Mouse (Mus musculus): ENCODE results near the gene Sfxn3. TPM values are rescaled to one million over a fixed set of nuclear protein-coding genes. Genes with fewer than 3 reads are reported as not detected.

Gene Sfxn3
- polyA plus RNA-seq, 1 experiment from 2014 or later, result 34.5 TPM

GRCm38 (mm10) chr19:45077742-45078645 is 30.7 kb downstream of the Sfxn3 start:
- Histone ChIP-seq H3K4me2 (replicated peaks; ENCODE audit: low read depth, low read length) (peak overlapping the region; percentile 22; the same call in 1 of the 2 replicates), H3K4me3 (ENCODE audit: low read depth, low read length) (peak overlapping the region; percentile 66), H3K27me3 (ENCODE audit: control insufficient read depth, insufficient read depth, low read length) (peaks cover 50% of the 10 kb centered on the region), H3K4me1 (ENCODE audit: control insufficient read depth, insufficient read depth, low read length) (peaks cover 32% of the 10 kb centered on the region; the same call in 1 of the 2 replicates), H3K27ac (ENCODE audit: low read length) (0 out of 2 replicates have a peak overlapping the region, but pooled peaks have one; percentile 15), H3K9me3 (ENCODE audit: control insufficient read depth, low read depth, low read length) (no peaks in the 10 kb centered on the region), H3K36me3 (ENCODE audit: control insufficient read depth, insufficient read depth, low read length) (no peaks in the 10 kb centered on the region), H3K9ac (replicated peaks; ENCODE audit: low read depth, low read length) (no peak overlapping the region; the same call in 1 of the 2 replicates)
- no peak for ATAC-seq (ENCODE audit: insufficient number of reproducible peaks, insufficient read depth, low FRiP score, low read depth)
- WGBS, result 7% methylated on average over 20 of the region's 20 CpGs

GRCm38 (mm10) chr19:45078971-45079764 is 31.9 kb downstream of the Sfxn3 start:
- peaks cover 50% of the 10 kb centered on the region for H3K27me3 ChIP-seq (ENCODE audit: control insufficient read depth, insufficient read depth, low read length)
- H3K36me3 ChIP-seq (ENCODE audit: control insufficient read depth, insufficient read depth, low read length), result no peaks in the 10 kb centered on the region
- H3K4me3 ChIP-seq (ENCODE audit: low read depth, low read length), result peak overlapping the region; percentile 25; the same call in 1 of the 2 replicates
- no peak for ATAC-seq (ENCODE audit: insufficient number of reproducible peaks, insufficient read depth, low FRiP score, low read depth)
- peaks cover 28% of the 10 kb centered on the region; the same call in 1 of the 2 replicates for H3K4me1 ChIP-seq (ENCODE audit: control insufficient read depth, insufficient read depth, low read length)
- no peaks in the 10 kb centered on the region for H3K9me3 ChIP-seq (ENCODE audit: control insufficient read depth, low read depth, low read length)
- H3K4me2 ChIP-seq (replicated peaks; ENCODE audit: low read depth, low read length), result peak overlapping the region; percentile 47
- H3K27ac ChIP-seq (ENCODE audit: low read length), result no peak overlapping the region
- WGBS, result 6% methylated on average over 17 of the region's 17 CpGs
- no peak overlapping the region for H3K9ac ChIP-seq (replicated peaks; ENCODE audit: low read depth, low read length)

- Histone ChIP-seq H3K9me3 (ENCODE audit: control insufficient read depth, low read depth, low read length) (no peaks in the 10 kb centered on the region), H3K4me1 (ENCODE audit: control insufficient read depth, insufficient read depth, low read length) (peaks cover 28% of the 10 kb centered on the region; the same call in 1 of the 2 replicates), H3K27me3 (ENCODE audit: control insufficient read depth, insufficient read depth, low read length) (peaks cover 50% of the 10 kb centered on the region), H3K27ac (ENCODE audit: low read length) (0 out of 2 replicates have a peak overlapping the region, but pooled peaks have one; percentile 11), H3K9ac (replicated peaks; ENCODE audit: low read depth, low read length) (no peak overlapping the region; the same call in 1 of the 2 replicates), H3K4me2 (replicated peaks; ENCODE audit: low read depth, low read length) (peak overlapping the region; percentile 47), H3K4me3 (ENCODE audit: low read depth, low read length) (peak overlapping the region; percentile 25), H3K36me3 (ENCODE audit: control insufficient read depth, insufficient read depth, low read length) (no peaks in the 10 kb centered on the region)
- under 1% methylated on average over 45 of the region's 45 CpGs for WGBS
- no peak for ATAC-seq (ENCODE audit: insufficient number of reproducible peaks, insufficient read depth, low FRiP score, low read depth)
Measured at GRCm38 (mm10) chr19:45079769-45080515, 32.6 kb downstream of the Sfxn3 start.

- Histone ChIP-seq H3K36me3 (ENCODE audit: control insufficient read depth, insufficient read depth, low read length) (no peaks in the 10 kb centered on the region), H3K9ac (replicated peaks; ENCODE audit: low read depth, low read length) (no peak overlapping the region), H3K9me3 (ENCODE audit: control insufficient read depth, low read depth, low read length) (no peaks in the 10 kb centered on the region), H3K4me3 (ENCODE audit: low read depth, low read length) (peak overlapping the region; percentile 25), H3K4me1 (ENCODE audit: control insufficient read depth, insufficient read depth, low read length) (peaks cover 26% of the 10 kb centered on the region; the same call in 1 of the 2 replicates), H3K27ac (ENCODE audit: low read length) (no peak overlapping the region), H3K27me3 (ENCODE audit: control insufficient read depth, insufficient read depth, low read length) (peaks cover 47% of the 10 kb centered on the region), H3K4me2 (replicated peaks; ENCODE audit: low read depth, low read length) (peak overlapping the region; percentile 47)
- WGBS, result 2% methylated on average over 17 of the region's 17 CpGs
- ATAC-seq (ENCODE audit: insufficient number of reproducible peaks, insufficient read depth, low FRiP score, low read depth), result no peak
Measured at GRCm38 (mm10) chr19:45080711-45081110, 33.4 kb downstream of the Sfxn3 start.

- peaks cover 44% of the 10 kb centered on the region for H3K27me3 ChIP-seq (ENCODE audit: control insufficient read depth, insufficient read depth, low read length)
- no peaks in the 10 kb centered on the region for H3K9me3 ChIP-seq (ENCODE audit: control insufficient read depth, low read depth, low read length)
- WGBS, result 1% methylated on average over 5 of the region's 5 CpGs
- no peaks in the 10 kb centered on the region for H3K36me3 ChIP-seq (ENCODE audit: control insufficient read depth, insufficient read depth, low read length)
- H3K4me3 ChIP-seq (ENCODE audit: low read depth, low read length), result no peak overlapping the region
- no peak for ATAC-seq (ENCODE audit: insufficient number of reproducible peaks, insufficient read depth, low FRiP score, low read depth)
- no peak overlapping the region for H3K4me2 ChIP-seq (replicated peaks; ENCODE audit: low read depth, low read length)
- peaks cover 21% of the 10 kb centered on the region; the same call in 1 of the 2 replicates for H3K4me1 ChIP-seq (ENCODE audit: control insufficient read depth, insufficient read depth, low read length)
- no peak overlapping the region for H3K27ac ChIP-seq (ENCODE audit: low read length)
- H3K9ac ChIP-seq (replicated peaks; ENCODE audit: low read depth, low read length), result no peak overlapping the region
Measured at GRCm38 (mm10) chr19:45081279-45081678, 34.0 kb downstream of the Sfxn3 start.

- ATAC-seq (ENCODE audit: insufficient number of reproducible peaks, insufficient read depth, low FRiP score, low read depth), result no peak
- H3K9ac ChIP-seq (replicated peaks; ENCODE audit: low read depth, low read length), result no peak overlapping the region
- no peak overlapping the region for H3K27ac ChIP-seq (ENCODE audit: low read length)
- WGBS, result 18% methylated on average over 11 of the region's 11 CpGs
- no peaks in the 10 kb centered on the region for H3K9me3 ChIP-seq (ENCODE audit: control insufficient read depth, low read depth, low read length)
- no peak overlapping the region for H3K4me3 ChIP-seq (ENCODE audit: low read depth, low read length)
- no peaks in the 10 kb centered on the region for H3K36me3 ChIP-seq (ENCODE audit: control insufficient read depth, insufficient read depth, low read length)
- H3K4me1 ChIP-seq (ENCODE audit: control insufficient read depth, insufficient read depth, low read length), result peaks cover 14% of the 10 kb centered on the region; the same call in 1 of the 2 replicates
- H3K27me3 ChIP-seq (ENCODE audit: control insufficient read depth, insufficient read depth, low read length), result peaks cover 37% of the 10 kb centered on the region
- no peak overlapping the region for H3K4me2 ChIP-seq (replicated peaks; ENCODE audit: low read depth, low read length)
Measured at GRCm38 (mm10) chr19:45081841-45082550, 34.7 kb downstream of the Sfxn3 start.

GRCm38 (mm10) chr19:45097868-45098267 is 50.6 kb downstream of the Sfxn3 start:
- no peak overlapping the region for H3K27ac ChIP-seq (ENCODE audit: low read length)
- no peaks in the 10 kb centered on the region for H3K4me1 ChIP-seq (ENCODE audit: control insufficient read depth, insufficient read depth, low read length)
- no peak overlapping the region for H3K9ac ChIP-seq (replicated peaks; ENCODE audit: low read depth, low read length)
- H3K27me3 ChIP-seq (ENCODE audit: control insufficient read depth, insufficient read depth, low read length), result peaks cover 6% of the 10 kb centered on the region; the same call in 1 of the 2 replicates
- no peak overlapping the region for H3K4me3 ChIP-seq (ENCODE audit: low read depth, low read length)
- no peak overlapping the region for H3K4me2 ChIP-seq (replicated peaks; ENCODE audit: low read depth, low read length)
- no peaks in the 10 kb centered on the region for H3K36me3 ChIP-seq (ENCODE audit: control insufficient read depth, insufficient read depth, low read length)
- 12% methylated on average over 11 of the region's 11 CpGs for WGBS
- H3K9me3 ChIP-seq (ENCODE audit: control insufficient read depth, low read depth, low read length), result no peaks in the 10 kb centered on the region
- ATAC-seq (ENCODE audit: insufficient number of reproducible peaks, insufficient read depth, low FRiP score, low read depth), result no peak

Data from stomach, embryonic 14.5 days (tissue).